Mouse (Mus musculus) granulocyte monocyte progenitor cell, adult 5-6 weeks (primary cell): Measurements from ENCODE around the gene Wrb. TPM values are rescaled to one million over a fixed set of nuclear protein-coding genes. Genes with fewer than 3 reads are reported as not detected.

Experiments used
- total RNA-seq, 2 experiments: library from RNA; stranded (forward) in 1 of 2; stranded (reverse) in 1 of 2; fragments of 200-712, 200-1000 nt in 1 of 2; fragments of >200 nt in 1 of 2; fragmentation: Nextera tagmentation in 1 of 2; gene quantifications; 2 replicates each; pipeline ENCODE4 v1.2.3; 2014 to 2017

Wrb gene
- total RNA-seq, 2 experiments from 2014 or later: 8.8 to 17.4 TPM

Other genes starting within 250 kb of the Wrb start
- gene Psmg1, start 154.4 kb upstream of the Wrb start, total RNA-seq (2014; fragmentation: Nextera tagmentation): 53.2 and 68.7 TPM in 2 replicates
- 71.9 and 94.4 TPM in 2 replicates for gene Psmg1, start 154.4 kb upstream of the Wrb start, total RNA-seq (2017)
- 44.6 and 57.6 TPM in 2 replicates for gene Brwd1, start 62.9 kb upstream of the Wrb start, total RNA-seq (2014; fragmentation: Nextera tagmentation)
- gene Brwd1, start 62.9 kb upstream of the Wrb start, total RNA-seq (2017): 37.2 and 41.7 TPM in 2 replicates
- gene Hmgn1, start 17.7 kb upstream of the Wrb start, total RNA-seq (2014; fragmentation: Nextera tagmentation): 112 and 114 TPM in 2 replicates
- 92.2 and 128 TPM in 2 replicates for gene Hmgn1, start 17.7 kb upstream of the Wrb start, total RNA-seq (2017)
- gene Lca5l, start 46.9 kb downstream of the Wrb start, total RNA-seq (2014; fragmentation: Nextera tagmentation): not detected in 2 replicates
- not detected in 2 replicates for gene Lca5l, start 46.9 kb downstream of the Wrb start, total RNA-seq (2017)
- not detected in 2 replicates for gene Sh3bgr, start 55.0 kb downstream of the Wrb start, total RNA-seq (2014; fragmentation: Nextera tagmentation)
- not detected in 2 replicates for gene Sh3bgr, start 55.0 kb downstream of the Wrb start, total RNA-seq (2017)
- gene B3galt5, start 90.4 kb downstream of the Wrb start, total RNA-seq (2014; fragmentation: Nextera tagmentation): 0.21 and 0.36 TPM in 2 replicates
- 0.39 and 4.3 TPM in 2 replicates for gene B3galt5, start 90.4 kb downstream of the Wrb start, total RNA-seq (2017)